Mouse (Mus musculus) lung, embryonic 16.5 days (tissue): ENCODE results near the gene Sphkap. TPM values are rescaled to one million over a fixed set of nuclear protein-coding genes. Genes with fewer than 3 reads are reported as not detected.

ENCODE experiments used
- ATAC-seq: fragments of 200-750 bp; cut with Nextera tagmentation; 2 replicates; pipeline ENCODE4 v1.8.0; 2017; ENCODE audit warnings: low read depth, mild to moderate bottlenecking, moderate library complexity
- H3K27ac ChIP-seq: fragments of 300-500 bp; sonication (generic); 2 replicates; pipeline ENCODE4 v1.5.1; 2014; ENCODE audit warnings: mild to moderate bottlenecking, control low read depth, low read length
- H3K27me3 ChIP-seq: fragments of 300-500 bp; sonication (generic); 2 replicates; pipeline ENCODE4 v1.6.1; 2014; ENCODE audit warnings: low read depth, low read length, mixed read lengths; ENCODE audit not compliant: control insufficient read depth, insufficient read depth
- H3K36me3 ChIP-seq: fragments of 300-500 bp; sonication (generic); 2 replicates; pipeline ENCODE4 v1.6.1; 2014; ENCODE audit warnings: low read length; ENCODE audit not compliant: control insufficient read depth, insufficient read depth
- H3K4me1 ChIP-seq: fragments of 300-500 bp; sonication (generic); replicated peaks from 2 replicates; pipeline ENCODE4 v1.6.1; 2014; ENCODE audit warnings: low read length, mixed read lengths; ENCODE audit not compliant: control insufficient read depth, insufficient read depth
- H3K4me2 ChIP-seq: fragments of 300-500 bp; sonication (generic); 2 replicates; pipeline ENCODE4 v1.6.1; 2014; ENCODE audit warnings: low read depth, low read length, control low read depth
- H3K4me3 ChIP-seq: fragments of 300-500 bp; sonication (generic); 2 replicates; pipeline ENCODE4 v1.5.1; 2014; ENCODE audit warnings: mild to moderate bottlenecking, low read length, control low read depth
- H3K9ac ChIP-seq: fragments of 300-500 bp; sonication (generic); 2 replicates; pipeline ENCODE4 v1.6.1; 2014; ENCODE audit warnings: low read length, control low read depth
- H3K9me3 ChIP-seq: fragments of 300-500 bp; sonication (generic); 2 replicates; pipeline ENCODE4 v1.6.1; 2016; ENCODE audit warnings: low read length; ENCODE audit not compliant: control insufficient read depth
- WGBS: fragments of 180-500 bp; shearing (Covaris S2); extraction: QIAGEN DNeasy Blood & Tissue Kit; methylation state at CpG from one replicate; pipeline ENCODE4 v1.1.7; 2014; 5-methylcytosine and 5-hydroxymethylcytosine counted together
- polyA plus RNA-seq: library from polyadenylated mRNA; unstranded; fragments of >200 nt; fragmentation: Nextera tagmentation; extraction: Ambion mirVana; gene quantifications from 2 replicates; pipeline ENCODE4 v1.2.1, GENCODE M21; 2015

The Sphkap gene
- polyA plus RNA-seq, 1 experiment from 2014 or later = 1.1 TPM

- no peak overlapping the region for H3K27ac ChIP-seq
- no peak for ATAC-seq
- no peaks in the 10 kb centered on the region for H3K27me3 ChIP-seq
- no peak overlapping the region for H3K4me2 ChIP-seq
- no peaks in the 10 kb centered on the region for H3K36me3 ChIP-seq
- H3K9ac ChIP-seq = no peak overlapping the region
- no peaks in the 10 kb centered on the region for H3K4me1 ChIP-seq
- no peaks in the 10 kb centered on the region for H3K9me3 ChIP-seq
- WGBS = 61% methylated on average over 3 of the region's 3 CpGs
- H3K4me3 ChIP-seq = no peak overlapping the region
Observed at GRCm38 (mm10) chr1:83227946-83228345, 180.1 kb downstream of the Sphkap start.

DNA sequence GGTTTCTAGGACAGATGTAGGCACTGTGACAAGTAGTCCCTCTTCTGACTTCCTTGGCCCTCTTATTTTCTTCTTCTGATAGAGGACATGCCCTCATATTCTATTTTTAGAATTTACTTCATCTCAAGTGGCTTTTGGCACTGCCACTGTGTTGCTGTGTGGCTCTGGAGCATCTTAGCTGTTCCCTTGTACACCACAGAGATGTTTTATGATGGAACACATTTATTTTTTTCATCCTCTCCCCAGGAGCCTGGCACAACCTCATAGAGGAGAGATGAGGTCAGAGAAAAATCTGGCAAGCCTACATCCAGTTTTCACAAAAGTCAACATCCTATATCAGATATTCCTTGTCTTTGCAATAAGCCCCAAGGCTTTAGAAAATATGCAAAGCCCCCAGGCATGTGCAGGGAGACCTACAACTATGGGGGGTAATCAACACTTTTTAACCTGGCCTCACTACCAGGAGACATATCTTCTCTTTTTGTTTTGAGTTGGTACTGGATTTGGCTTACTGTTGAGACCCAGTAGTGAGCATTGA is 183.5 kb downstream of the Sphkap start:
- Histone ChIP-seq H3K27me3 (no peaks in the 10 kb centered on the region), H3K4me3 (no peak overlapping the region), H3K9me3 (no peaks in the 10 kb centered on the region), H3K27ac (no peak overlapping the region), H3K4me1 (no peaks in the 10 kb centered on the region), H3K4me2 (no peak overlapping the region), H3K36me3 (no peaks in the 10 kb centered on the region), H3K9ac (no peak overlapping the region)
- ATAC-seq = no peak

DNA sequence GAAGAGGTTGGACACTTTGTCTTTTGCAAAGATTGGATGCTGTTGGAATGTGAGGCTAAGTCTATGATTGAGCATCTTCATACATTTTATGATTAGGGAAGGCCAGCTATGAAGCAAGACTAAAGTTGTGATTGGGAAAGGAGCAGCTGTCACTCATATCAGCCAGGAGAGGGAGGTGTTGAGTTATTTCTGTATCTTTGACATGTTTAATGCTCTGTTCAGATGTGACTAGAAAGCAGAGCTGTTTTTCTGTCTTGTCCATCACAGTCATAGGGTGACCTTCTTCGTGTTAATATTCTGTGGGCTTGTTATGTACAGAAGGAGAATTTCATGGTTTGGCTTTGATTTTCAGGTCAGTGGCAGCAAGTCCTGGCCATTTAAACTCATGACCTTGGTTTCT is 184.9 kb downstream of the Sphkap start:
- H3K9me3 ChIP-seq = no peaks in the 10 kb centered on the region
- H3K4me2 ChIP-seq = no peak overlapping the region
- H3K27ac ChIP-seq = no peak overlapping the region
- H3K36me3 ChIP-seq = no peaks in the 10 kb centered on the region
- ATAC-seq = no peak
- H3K4me1 ChIP-seq = no peaks in the 10 kb centered on the region
- H3K4me3 ChIP-seq = no peak overlapping the region
- no peaks in the 10 kb centered on the region for H3K27me3 ChIP-seq
- no peak overlapping the region for H3K9ac ChIP-seq
- 69% methylated on average over 1 of the region's 1 CpGs for WGBS

- Histone ChIP-seq H3K4me1 (no peaks in the 10 kb centered on the region), H3K9me3 (no peaks in the 10 kb centered on the region), H3K4me2 (no peak overlapping the region), H3K27ac (no peak overlapping the region), H3K9ac (no peak overlapping the region), H3K27me3 (no peaks in the 10 kb centered on the region), H3K4me3 (no peak overlapping the region), H3K36me3 (no peaks in the 10 kb centered on the region)
- WGBS = 35% methylated on average over 1 of the region's 1 CpGs
- ATAC-seq = no peak
Observed at GRCm38 (mm10) chr1:83218260-83218659, 189.7 kb downstream of the Sphkap start.

GRCm38 (mm10) chr1:83209981-83210380 is 198.0 kb downstream of the Sphkap start:
- no peak overlapping the region for H3K9ac ChIP-seq
- no peak for ATAC-seq
- no peaks in the 10 kb centered on the region for H3K9me3 ChIP-seq
- H3K27ac ChIP-seq = no peak overlapping the region
- H3K36me3 ChIP-seq = no peaks in the 10 kb centered on the region
- no peaks in the 10 kb centered on the region for H3K4me1 ChIP-seq
- H3K27me3 ChIP-seq = no peaks in the 10 kb centered on the region
- no peak overlapping the region for H3K4me3 ChIP-seq
- no peak overlapping the region for H3K4me2 ChIP-seq
- 54% methylated on average over 1 of the region's 1 CpGs for WGBS

Other genes starting within 250 kb of the Sphkap start
- 1.3 and 1.7 TPM in 2 replicates for gene Daw1, start 248.4 kb downstream of the Sphkap start, polyA plus RNA-seq